Mouse (Mus musculus): ENCODE results near the gene Dhh.

Dhh gene

GRCm38 (mm10) chr15:98849165-98849564 lies 49.2 kb downstream of the Dhh start:
- DNase-seq = no peak

- no peak for DNase-seq
These were observed 52.2 kb downstream of the Dhh start for GRCm38 (mm10) chr15:98846140-98846539.

- no peak for DNase-seq
These were observed 53.2 kb downstream of the Dhh start for GRCm38 (mm10) chr15:98845149-98845548.

GRCm38 (mm10) chr15:98843595-98844223 lies 54.6 kb downstream of the Dhh start:
- no peak for DNase-seq

All from retina, postnatal 1 day (tissue).